Mouse (Mus musculus): ENCODE data around the gene Ccdc43. TPM values are rescaled to one million over a fixed set of nuclear protein-coding genes. Genes with fewer than 3 reads are reported as not detected.
A peak's percentile ranks its signal among the peaks of the same experiment; 100 is the strongest.

Ccdc43 gene
- total and polyA plus RNA-seq, 3 experiments = 43.4 to 56.4 (median 53.4) TPM

- H3K27ac ChIP-seq (ENCODE audit: insufficient read depth, low read depth) = no peak overlapping the region
- H3K9me3 ChIP-seq (replicated peaks; ENCODE audit: low read length) = peaks cover 2% of the 10 kb centered on the region
- no peaks in the 10 kb centered on the region for H3K36me3 ChIP-seq (replicated peaks in 1 of 2; ENCODE audit: control insufficient read depth in 1 of 2, insufficient read depth in 1 of 2, low read length in 1 of 2)
- no peaks in the 10 kb centered on the region for H3K79me2 ChIP-seq (replicated peaks; ENCODE audit: control insufficient read depth, extremely low read depth, insufficient read depth, poor library complexity, severe bottlenecking)
- H3K9ac ChIP-seq (ENCODE audit: insufficient read depth, low read depth) = no peak overlapping the region
- in situ Hi-C loops (cut with MboI; ENCODE audit: low pct_ligation_motif_present, low pct_unique_long_range_greater_than_20kb, low sequenced_read_pairs) = no loop called here
- TF ChIP-seq TCF12 (IDR thresholded peaks at IDR 0.05; ENCODE audit: low read depth, low read length) (no peak), MEF2A (IDR thresholded peaks at IDR 0.05; ENCODE audit: borderline replicate concordance, low read depth, low read length) (no peak), RAD21 (IDR thresholded peaks at IDR 0.05; ENCODE audit: low read depth, low read length) (no peak), POLR2AphosphoS2 (IDR thresholded peaks at IDR 0.05; ENCODE audit: low read depth, low read length) (no peak)
- H3K4me3 ChIP-seq (replicated peaks in 1 of 3; ENCODE audit: low read depth in 2 of 3, low read length in 2 of 3, poor library complexity in 1 of 3) = no peak overlapping the region
- H3K27me3 ChIP-seq (replicated peaks) = peaks cover 65% of the 10 kb centered on the region
- no peaks in the 10 kb centered on the region for H3K4me1 ChIP-seq (ENCODE audit: control insufficient read depth in 1 of 2, insufficient read depth in 2 of 2)
- dilution Hi-C loops (cut with MboI; ENCODE audit: extremely low pct_ligation_motif_present, extremely low pct_unique_long_range_greater_than_20kb, low sequenced_read_pairs) = no loop called here
- no peak for DNase-seq (ENCODE audit: extremely low read depth)
- no peak overlapping the region for H3K4me2 ChIP-seq (ENCODE audit: insufficient read depth, low read depth, poor library complexity, severe bottlenecking)
Observed at GRCm38 (mm10) chr11:102729835-102730234, 32.3 kb upstream of the Ccdc43 start.

- Histone ChIP-seq H3K27ac (ENCODE audit: insufficient read depth, low read depth) (no peak overlapping the region), H3K4me3 (replicated peaks in 1 of 3; ENCODE audit: low read depth in 2 of 3, low read length in 2 of 3, poor library complexity in 1 of 3) (no peak overlapping the region), H3K9ac (ENCODE audit: insufficient read depth, low read depth) (no peak overlapping the region), H3K4me2 (ENCODE audit: insufficient read depth, low read depth, poor library complexity, severe bottlenecking) (no peak overlapping the region), H3K9me3 (replicated peaks; ENCODE audit: low read length) (no peaks in the 10 kb centered on the region), H3K27me3 (replicated peaks) (peaks cover 65% of the 10 kb centered on the region), H3K36me3 (replicated peaks in 1 of 2; ENCODE audit: control insufficient read depth in 1 of 2, insufficient read depth in 1 of 2, low read length in 1 of 2) (no peaks in the 10 kb centered on the region), H3K79me2 (replicated peaks; ENCODE audit: control insufficient read depth, extremely low read depth, insufficient read depth, poor library complexity, severe bottlenecking) (no peaks in the 10 kb centered on the region), H3K4me1 (ENCODE audit: control insufficient read depth in 1 of 2, insufficient read depth in 2 of 2) (no peaks in the 10 kb centered on the region)
- dilution Hi-C loops (cut with MboI; ENCODE audit: extremely low pct_ligation_motif_present, extremely low pct_unique_long_range_greater_than_20kb, low sequenced_read_pairs) = no loop called here
- DNase-seq (ENCODE audit: extremely low read depth) = peak; percentile 70
- in situ Hi-C loops (cut with MboI; ENCODE audit: low pct_ligation_motif_present, low pct_unique_long_range_greater_than_20kb, low sequenced_read_pairs) = no loop called here
- TF ChIP-seq ELF1 (IDR thresholded peaks at IDR 0.05; ENCODE audit: low read depth, low read length) (no peak), MAFK (IDR thresholded peaks at IDR 0.05; ENCODE audit: insufficient replicate concordance, low read length) (no peak), RCOR1 (conservative IDR thresholded peaks at IDR 0.05; ENCODE audit: low read depth, low read length) (no peak), USF2 (conservative IDR thresholded peaks at IDR 0.05; ENCODE audit: low read depth, low read length) (no peak), TBP (conservative IDR thresholded peaks at IDR 0.05; ENCODE audit: low read depth, low read length) (no peak), IRF4 (IDR thresholded peaks at IDR 0.05; ENCODE audit: low read depth, low read length) (0 out of 2 replicates have a peak, but pooled peaks have one; percentile 11), ZMIZ1 (IDR thresholded peaks at IDR 0.05; ENCODE audit: low read depth, low read length) (no peak), NELFE (IDR thresholded peaks at IDR 0.05; ENCODE audit: low read depth, low read length) (no peak), CHD2 (IDR thresholded peaks at IDR 0.05; ENCODE audit: low read length) (no peak), JUN (IDR thresholded peaks at IDR 0.05; ENCODE audit: insufficient read depth, low read depth, low read length) (no peak), USF1 (IDR thresholded peaks at IDR 0.05; ENCODE audit: low read depth, low read length) (no peak), CTCF (conservative IDR thresholded peaks at IDR 0.05 in 1 of 2, IDR thresholded peaks at IDR 0.05 in 1 of 2; ENCODE audit: low read depth in 2 of 2, low read length in 2 of 2) (peak; percentile 79 to 86), MAX (IDR thresholded peaks at IDR 0.05; ENCODE audit: low read length) (no peak), NRF1 (IDR thresholded peaks at IDR 0.05; ENCODE audit: low read depth, low read length) (no peak), MYC (IDR thresholded peaks at IDR 0.05; ENCODE audit: low read depth, low read length) (no peak), ZC3H11A (IDR thresholded peaks at IDR 0.05; ENCODE audit: low read depth, low read length) (no peak), BHLHE40 (IDR thresholded peaks at IDR 0.05; ENCODE audit: low read depth, low read length) (no peak), EP300 (IDR thresholded peaks at IDR 0.05; ENCODE audit: low read length) (no peak)
Observed at GRCm38 (mm10) chr11:102728614-102729013, 31.0 kb upstream of the Ccdc43 start.
